ENCODE assay signal across 26 mouse cellular contexts in genomic region chr3:27485141-27485540, GRCm38 (mm10).
"Had no signal": no experiment of that assay in that cellular context is flagged by ENCODE, and none has a peak within 500 bp of the region (broad histone marks: within the 10 kb centered on the region; RNA-seq: fewer than 3 reads in every experiment).

No protein-coding gene starts in this region.

- H3K9me3 ChIP-seq: heart, embryonic 12.5 days; heart, embryonic 13.5 days; heart, embryonic 15.5 days; hindbrain, embryonic 10.5 days; hindbrain, embryonic 12.5 days; hindbrain, embryonic 13.5 days; hindbrain, embryonic 15.5 days; intestine, embryonic 15.5 days; kidney, embryonic 15.5 days had no signal

- H3K27me3 ChIP-seq: heart, embryonic 12.5 days; heart, embryonic 13.5 days; heart, embryonic 15.5 days; hindbrain, embryonic 12.5 days; hindbrain, embryonic 13.5 days; hindbrain, embryonic 15.5 days; intestine, embryonic 15.5 days; kidney, embryonic 15.5 days had no signal

- H3K4me1 ChIP-seq: hindbrain, embryonic 12.5 days; hindbrain, embryonic 15.5 days; intestine, embryonic 15.5 days; kidney, embryonic 15.5 days had no signal

- H3K4me2 ChIP-seq: heart, embryonic 11.5 days; heart, embryonic 12.5 days; heart, embryonic 13.5 days; heart, embryonic 15.5 days; hindbrain, embryonic 12.5 days; hindbrain, embryonic 13.5 days; hindbrain, embryonic 14.5 days; hindbrain, embryonic 15.5 days; intestine, embryonic 15.5 days; kidney, embryonic 15.5 days had no signal

- DNase-seq: heart, postnatal 10 days; heart, postnatal 14 days; heart, postnatal 36 days; heart, postnatal 4 days; kidney, adult 18-20 months; layer of hippocampus, adult 9-11 months; layer of hippocampus, postnatal 36 days had no signal

- H3K9ac ChIP-seq: heart, embryonic 12.5 days; heart, embryonic 13.5 days; heart, embryonic 15.5 days; hindbrain, embryonic 12.5 days; hindbrain, embryonic 13.5 days; hindbrain, embryonic 14.5 days; hindbrain, embryonic 15.5 days; intestine, embryonic 15.5 days; kidney, embryonic 15.5 days had no signal

- H3K4me3 ChIP-seq: heart, embryonic 12.5 days; heart, embryonic 13.5 days; heart, embryonic 15.5 days; hindbrain, embryonic 10.5 days; hindbrain, embryonic 12.5 days; hindbrain, embryonic 13.5 days; hindbrain, embryonic 15.5 days; intestine, embryonic 15.5 days; kidney, embryonic 15.5 days; layer of hippocampus, adult 2 months; left cerebral cortex, adult 2 months had no signal

- H3K36me3 ChIP-seq: hindbrain, embryonic 13.5 days; hindbrain, embryonic 15.5 days had no signal

- ATAC-seq: hindbrain, embryonic 16.5 days; hindbrain, postnatal 0 days; inflammation-experienced regulatory T-cells, adult 6 months; intestine, embryonic 15.5 days; intestine, embryonic 16.5 days; intestine, postnatal 0 days had no signal

- H3K27ac ChIP-seq: heart, embryonic 13.5 days; heart, embryonic 15.5 days; hindbrain, embryonic 10.5 days; hindbrain, embryonic 12.5 days; hindbrain, embryonic 13.5 days; hindbrain, embryonic 14.5 days; hindbrain, embryonic 15.5 days; hindbrain, postnatal 0 days; intestine, embryonic 15.5 days; kidney, embryonic 15.5 days; kidney, postnatal 0 days; layer of hippocampus, adult 2 months; left cerebral cortex, adult 2 months had no signal
